10 mouse cellular contexts compared by ENCODE assay signal in genomic region chr6:95650082-95650722, GRCm38 (mm10).
DNase-seq lines count a peak whose midpoint lies in the region; ATAC-seq lines count a peak whose summit lies in the region.
"Had no signal": no experiment of that assay in that cellular context is flagged by ENCODE, and none has a peak within 500 bp of the region (broad histone marks: within the 10 kb centered on the region; RNA-seq: fewer than 3 reads in every experiment).

No protein-coding gene starts in this region.

- H3K27me3 ChIP-seq in forebrain, embryonic 10.5 days (ENCODE audit: poor library complexity, severe bottlenecking): no peaks in the 10 kb centered on the region
- H3K27me3 ChIP-seq in forebrain, embryonic 11.5 days (ENCODE audit: control insufficient read depth, insufficient read depth, low read length): no peaks in the 10 kb centered on the region; the same call in 1 of the 2 replicates
- no peaks in the 10 kb centered on the region for H3K27me3 ChIP-seq in limb, embryonic 12.5 days

- H3K4me1 ChIP-seq in forebrain, embryonic 10.5 days: peaks cover 30% of the 10 kb centered on the region
- peaks cover 9% of the 10 kb centered on the region; the same call in 1 of the 2 replicates for H3K4me1 ChIP-seq in forebrain, embryonic 11.5 days (replicated peaks; ENCODE audit: control insufficient read depth, insufficient read depth, low read length)
- H3K4me1 ChIP-seq in limb, embryonic 12.5 days (replicated peaks): peaks cover 19% of the 10 kb centered on the region; the same call in 1 of the 2 replicates

- no peak for ATAC-seq in forebrain, embryonic 11.5 days (replicated peaks; ENCODE audit: low FRiP score)
- no peak for ATAC-seq in limb, embryonic 12.5 days (ENCODE audit: insufficient number of reproducible peaks, insufficient read depth, low FRiP score, low TSS enrichment, low read depth)

- no peak for DNase-seq in forebrain, embryonic 10.5 days (ENCODE audit: extremely low spot score, low spot score)
- DNase-seq in forebrain, embryonic 11.5 days (ENCODE audit: low spot score): no peak
- peak; percentile 40 for DNase-seq in left cerebral cortex, postnatal 4 days
- no peak for DNase-seq in left cerebral cortex, postnatal 36 days (ENCODE audit: low spot score in 2 of 2)
- DNase-seq in ZHBTc4 (ENCODE audit: low read depth, low spot score): peak; percentile 7
- DNase-seq in natural killer cell, adult 2 months (ENCODE audit: low spot score in 2 of 2): no peak
- no peak for DNase-seq in ovary, postnatal 36 days (ENCODE audit: low spot score)
- DNase-seq: cerebellum, adult 9-11 months; liver had no signal

- no peak overlapping the region for H3K9ac ChIP-seq in forebrain, embryonic 11.5 days (ENCODE audit: low read length)
- no peak overlapping the region for H3K9ac ChIP-seq in limb, embryonic 12.5 days (replicated peaks)

- H3K4me2 ChIP-seq in forebrain, embryonic 11.5 days (ENCODE audit: low read depth, low read length, severe bottlenecking): no peak overlapping the region
- no peak overlapping the region for H3K4me2 ChIP-seq in limb, embryonic 12.5 days

- no peak overlapping the region for H3K4me3 ChIP-seq in forebrain, embryonic 10.5 days
- H3K4me3 ChIP-seq in forebrain, embryonic 11.5 days (ENCODE audit: low read depth, low read length): no peak overlapping the region
- H3K4me3 ChIP-seq in limb, embryonic 12.5 days (replicated peaks): no peak overlapping the region

- no peaks in the 10 kb centered on the region for H3K9me3 ChIP-seq in forebrain, embryonic 10.5 days
- H3K9me3 ChIP-seq in forebrain, embryonic 11.5 days (ENCODE audit: control insufficient read depth, low read length): no peaks in the 10 kb centered on the region
- no peaks in the 10 kb centered on the region for H3K9me3 ChIP-seq in limb, embryonic 12.5 days

- H3K36me3 ChIP-seq in forebrain, embryonic 10.5 days (replicated peaks): peaks cover 20% of the 10 kb centered on the region
- no peaks in the 10 kb centered on the region for H3K36me3 ChIP-seq in forebrain, embryonic 11.5 days (ENCODE audit: control insufficient read depth, insufficient read depth, low read length)
- peaks cover 11% of the 10 kb centered on the region; the same call in 1 of the 2 replicates for H3K36me3 ChIP-seq in limb, embryonic 12.5 days

- intact Hi-C loops in left cerebral cortex, postnatal 4 days (cut with DNase I): no loop called here
- intact Hi-C loops in left cerebral cortex, postnatal 36 days (cut with DNase I): no loop called here

- 59% methylated on average over 13 of the region's 13 CpGs for WGBS in forebrain, embryonic 10.5 days
- WGBS in forebrain, embryonic 11.5 days: 49% methylated on average over 13 of the region's 13 CpGs
- WGBS in limb, embryonic 12.5 days: 45% methylated on average over 13 of the region's 13 CpGs

- H3K27ac ChIP-seq in forebrain, embryonic 10.5 days: 0 out of 2 replicates have a peak overlapping the region, but pooled peaks have one; percentile 22
- H3K27ac ChIP-seq in forebrain, embryonic 11.5 days (ENCODE audit: low read depth, low read length): no peak overlapping the region
- 0 out of 2 replicates have a peak overlapping the region, but pooled peaks have one; percentile 18 for H3K27ac ChIP-seq in limb, embryonic 12.5 days

Comparison
In these comparisons a context has a peak if more than half of its experiments do, and no peak if none do; other contexts are left out.
1. DNase-seq: peak in left cerebral cortex, postnatal 4 days (single experiment) and ZHBTc4 (single experiment); none in forebrain, embryonic 10.5 days (single experiment), forebrain, embryonic 11.5 days (single experiment), left cerebral cortex, postnatal 36 days (0 of 2), natural killer cell, adult 2 months (0 of 2) and ovary, postnatal 36 days (single experiment).